Mouse (Mus musculus): Measurements from ENCODE around the gene Rin2. TPM values are rescaled to one million over a fixed set of nuclear protein-coding genes. Genes with fewer than 3 reads are reported as not detected.

Gene Rin2
- 17.4 and 19.2 TPM in 2 replicates for polyA plus RNA-seq (2012; rRNA removed)

DNA sequence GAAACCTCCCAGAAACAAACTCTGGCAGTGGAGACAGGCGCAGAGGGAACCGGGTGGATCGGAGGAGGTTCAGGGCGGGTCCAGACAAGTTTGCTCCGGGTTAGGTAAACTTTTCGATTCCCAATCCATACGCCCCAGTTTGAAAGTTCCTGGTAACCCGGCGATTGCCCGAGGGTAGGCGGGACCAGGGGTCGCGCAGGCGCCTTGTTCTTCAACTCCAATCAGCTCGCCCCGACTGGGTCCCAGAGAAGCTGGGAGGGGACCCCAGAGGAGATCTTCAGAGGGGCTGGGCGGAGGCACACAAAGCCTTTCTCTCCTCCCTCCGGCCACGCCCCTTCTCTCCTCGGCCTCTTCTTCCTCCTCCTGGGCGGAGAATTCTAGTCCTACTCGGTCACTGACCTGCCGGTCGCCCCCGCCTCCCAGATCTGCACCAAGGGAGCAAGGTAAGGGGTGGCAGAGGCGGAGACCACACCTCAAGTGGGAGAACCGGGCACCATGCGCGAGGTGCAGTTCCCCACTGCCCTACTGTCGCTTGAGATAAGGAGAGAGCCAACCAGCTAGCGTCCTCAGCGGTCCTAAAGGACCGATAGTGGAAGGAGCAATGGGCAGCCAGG, at the start of gene Rin2:
Gene Rin2, plus strand, starts transcription at position 74 of the 614 bp plus-strand sequence.
- no peak for DNase-seq (ENCODE audit: low read depth)

DNA sequence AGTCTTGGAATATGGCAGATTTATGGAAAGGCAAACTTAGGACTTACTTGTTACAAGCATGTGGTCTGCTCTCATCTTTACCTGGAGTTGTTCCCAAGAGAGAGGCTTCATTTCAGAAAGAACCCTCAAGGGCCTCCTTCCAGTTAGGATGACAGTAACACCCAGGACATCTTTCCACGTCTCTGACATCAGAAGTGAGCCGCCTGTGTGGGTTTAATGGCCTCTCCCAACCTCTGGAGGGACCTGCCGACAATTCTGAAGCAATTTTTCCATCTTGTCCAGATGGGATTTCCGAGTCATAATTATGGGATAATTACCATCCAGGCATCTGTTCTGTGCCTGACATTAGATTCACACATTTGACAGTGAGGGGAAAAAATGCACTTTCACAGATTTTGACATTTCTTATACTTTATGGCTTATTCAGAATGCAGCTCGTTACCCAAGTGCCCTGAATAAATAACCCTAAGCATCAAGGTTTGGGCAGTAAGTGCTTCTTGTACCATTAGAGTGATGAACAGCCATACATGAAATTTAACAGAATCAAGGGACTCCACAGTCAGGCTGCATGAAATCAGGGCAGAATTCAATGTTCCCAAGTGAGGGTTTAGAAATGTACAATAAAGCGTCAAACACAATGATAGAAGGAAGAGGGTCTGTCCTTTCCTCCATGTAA, 43.8 kb upstream of the Rin2 start:
- DNase-seq (ENCODE audit: low read depth): no peak

DNA sequence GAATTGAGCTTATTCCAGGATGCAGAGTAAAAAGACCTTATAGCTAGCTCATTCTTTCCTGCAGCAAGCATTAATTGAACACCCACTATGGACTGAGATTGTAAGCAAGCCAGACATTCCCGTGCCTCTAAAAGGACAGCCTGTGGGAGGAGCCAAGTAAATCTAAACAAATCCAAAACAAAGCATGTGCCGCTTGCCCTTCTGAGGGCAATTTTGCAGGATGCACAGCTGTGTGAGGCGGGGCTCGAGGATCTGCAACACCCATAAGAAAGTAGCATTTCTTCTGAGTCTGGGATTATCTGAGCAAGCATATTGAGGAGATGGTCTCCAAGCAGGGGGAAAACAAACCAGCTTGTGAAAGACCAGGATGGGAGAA, 43.2 kb upstream of the Rin2 start:
- DNase-seq (ENCODE audit: low read depth): no peak

DNA sequence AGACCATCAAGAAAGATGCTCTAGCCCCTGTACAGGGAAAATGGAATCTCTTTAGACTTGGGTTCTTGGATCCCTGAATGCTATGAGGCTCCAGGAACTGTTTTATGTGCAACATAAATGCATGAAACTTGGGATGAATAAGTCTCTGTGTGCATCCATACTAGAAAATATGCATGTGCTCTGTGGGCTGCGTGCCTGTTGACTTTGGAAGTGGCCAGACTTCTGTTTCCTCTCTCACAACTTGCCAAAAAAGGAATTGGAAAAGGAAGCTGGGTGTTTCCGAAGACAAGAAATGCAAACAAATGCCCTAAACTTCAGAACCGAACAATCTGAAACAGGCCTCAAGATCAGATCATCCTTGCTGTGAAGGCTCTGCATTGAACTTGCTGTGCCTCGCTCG, 41.2 kb upstream of the Rin2 start:
- DNase-seq (ENCODE audit: low read depth): no peak

DNA sequence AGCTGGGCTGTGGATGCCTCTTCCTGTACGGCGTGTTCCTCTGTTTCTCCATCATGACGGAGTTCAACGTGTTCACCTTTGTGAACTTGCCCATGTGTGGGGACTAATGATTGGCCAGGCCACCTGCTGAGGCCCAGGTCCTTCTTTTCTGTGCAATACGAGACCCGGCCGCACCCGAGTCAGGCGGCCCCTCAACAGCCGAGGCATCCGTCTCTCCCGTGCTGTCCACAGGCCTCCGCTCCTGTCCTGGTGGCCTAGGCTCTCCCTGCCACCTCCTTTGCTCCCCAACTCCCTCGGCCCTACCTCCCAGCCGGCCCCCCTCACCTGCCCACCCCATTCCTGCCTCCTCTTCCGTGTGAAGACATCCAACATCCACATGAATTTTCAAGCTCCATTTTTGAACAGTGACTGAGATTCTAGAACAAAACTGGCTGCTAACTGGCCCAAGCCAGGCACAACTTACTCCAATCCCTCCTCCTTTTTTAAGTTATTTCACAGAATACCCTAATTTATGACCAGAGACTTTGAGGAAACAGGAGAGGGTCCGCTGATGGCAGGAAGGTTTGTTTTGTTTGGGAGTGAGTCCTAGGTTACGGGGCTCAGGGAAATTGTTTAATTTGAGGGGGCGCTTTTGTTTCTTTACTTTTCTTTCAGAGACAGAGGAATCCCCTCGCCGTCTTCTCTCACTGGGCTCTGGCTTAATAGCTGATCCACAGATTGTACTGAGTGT, 34.6 kb upstream of the Rin2 start:
- DNase-seq (ENCODE audit: low read depth): no peak

DNA sequence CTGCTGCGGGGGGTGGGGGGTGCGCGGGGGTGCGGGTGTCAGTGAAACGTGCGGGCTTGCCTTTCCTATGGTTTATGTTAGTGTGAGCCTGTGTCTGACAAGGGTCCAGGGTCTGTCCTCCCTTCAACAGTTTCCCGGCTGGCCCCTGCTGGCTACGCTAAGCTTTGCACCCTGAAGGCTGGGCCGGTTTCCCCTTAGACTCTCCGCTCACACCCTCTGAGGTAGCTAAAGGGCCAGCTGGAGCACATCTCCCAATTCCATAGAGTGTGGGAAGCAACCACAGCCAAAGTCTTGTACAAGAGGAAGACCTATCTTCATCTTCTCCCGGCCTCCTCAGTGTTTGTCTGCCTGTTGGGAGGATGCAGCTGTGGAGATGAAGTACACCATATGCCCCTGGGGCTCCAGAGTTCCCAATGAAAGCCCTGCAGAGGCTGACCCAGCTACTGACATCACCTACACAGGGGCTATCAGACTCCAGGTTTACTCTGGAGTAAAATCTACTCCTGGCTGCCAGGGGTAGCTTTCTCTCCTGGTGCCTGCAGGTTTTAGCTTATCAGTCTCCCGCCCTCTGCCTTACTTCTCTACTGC, 19.5 kb upstream of the Rin2 start:
- DNase-seq (ENCODE audit: low read depth): no peak

DNA sequence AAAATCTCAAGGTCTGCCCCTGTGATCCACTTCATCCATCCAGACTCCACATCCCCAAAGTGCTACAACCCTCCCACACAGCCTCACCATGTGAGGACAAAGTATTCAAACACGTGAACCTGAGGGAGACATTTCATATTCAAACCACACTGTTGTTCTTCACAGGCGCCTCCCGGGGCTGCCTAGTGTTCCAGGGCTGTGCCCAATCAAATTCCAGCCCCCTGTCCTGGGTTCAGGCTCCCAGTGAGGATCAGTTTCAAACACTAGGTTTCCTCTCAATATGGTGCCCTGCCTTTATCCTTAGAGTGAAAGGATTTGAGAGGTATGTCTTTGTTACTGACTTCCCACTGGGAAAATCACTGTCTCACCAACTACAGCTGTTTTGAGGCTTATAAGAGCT, 18.9 kb upstream of the Rin2 start:
- no peak for DNase-seq (ENCODE audit: low read depth)

DNA sequence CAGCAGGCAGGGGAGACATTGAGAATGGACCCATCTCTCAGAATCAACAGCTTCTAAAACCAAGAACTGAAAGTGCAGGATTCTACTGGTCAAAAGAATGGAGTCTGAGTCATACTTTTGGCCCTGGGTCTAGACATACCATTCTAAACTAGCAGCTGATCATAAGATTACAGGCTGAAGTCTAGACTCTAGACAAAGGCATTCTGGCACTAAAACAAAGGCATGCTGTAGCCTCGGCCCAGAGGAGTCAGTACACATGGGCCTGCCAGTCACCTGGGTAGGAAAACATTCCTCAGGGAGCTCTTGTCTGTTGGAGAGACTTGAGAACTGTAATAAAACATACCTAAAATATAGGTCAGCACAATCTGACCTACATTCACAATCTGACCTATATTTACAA, 18.3 kb upstream of the Rin2 start:
- no peak for DNase-seq (ENCODE audit: low read depth)

DNA sequence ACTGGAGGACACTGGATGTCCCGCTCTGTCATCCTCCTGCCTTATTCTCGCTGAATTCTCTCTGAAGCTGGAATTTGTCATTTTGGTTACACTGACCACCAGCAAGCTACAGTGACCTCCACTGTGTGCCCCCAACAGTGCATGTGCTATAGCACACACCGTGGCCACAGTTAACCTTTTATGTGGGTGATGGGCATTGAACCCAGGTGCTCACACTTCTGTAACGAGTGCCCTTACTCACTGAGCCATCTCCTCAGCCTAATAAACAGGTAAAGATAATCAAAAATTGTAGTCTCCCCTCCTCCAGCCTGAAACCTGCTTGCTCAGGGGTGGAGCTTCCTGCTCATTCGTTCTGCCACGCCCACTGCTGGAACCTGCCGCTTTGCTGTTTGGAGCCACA, 13.8 kb upstream of the Rin2 start:
- DNase-seq (ENCODE audit: low read depth): no peak

DNA sequence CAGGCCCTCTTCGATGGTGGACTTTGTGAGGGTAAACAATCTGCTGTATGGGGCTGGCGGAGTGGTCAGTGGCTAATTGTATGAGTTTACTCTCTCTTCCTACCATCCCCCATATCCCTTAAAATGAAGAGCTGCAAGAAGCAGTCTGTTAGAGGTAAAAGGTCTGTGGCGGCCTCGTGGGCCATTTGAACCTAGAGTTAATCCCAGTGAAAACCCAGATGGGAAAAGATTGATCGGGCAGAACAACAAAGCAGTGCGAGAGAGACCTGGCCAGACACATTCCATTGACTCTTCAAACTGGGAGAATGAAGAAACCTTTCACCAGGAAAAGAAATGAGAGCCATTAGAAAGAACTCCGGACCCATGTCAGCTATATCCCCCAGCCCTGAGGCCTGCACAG, 11.1 kb upstream of the Rin2 start:
- no peak for DNase-seq (ENCODE audit: low read depth)

DNA sequence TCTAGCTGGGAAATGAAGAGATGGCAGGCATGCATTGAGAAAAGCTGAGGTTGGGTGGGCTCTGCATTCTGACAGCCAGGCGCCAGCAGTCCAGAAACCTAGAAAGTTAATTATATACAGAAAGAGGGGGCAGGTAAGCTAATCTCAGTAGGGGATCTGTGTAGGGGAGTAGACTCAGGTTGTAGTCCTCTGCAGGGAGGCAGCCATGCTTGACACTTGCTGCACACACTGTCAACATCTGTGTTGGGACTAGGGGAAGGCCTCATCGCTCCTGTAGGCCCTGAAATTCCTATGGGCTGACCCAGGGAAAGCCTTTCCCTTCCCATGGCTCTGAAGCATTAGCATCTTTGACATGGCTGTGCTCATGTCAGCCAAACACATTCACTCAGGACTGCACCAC, 10.7 kb upstream of the Rin2 start:
- DNase-seq (ENCODE audit: low read depth): no peak

DNA sequence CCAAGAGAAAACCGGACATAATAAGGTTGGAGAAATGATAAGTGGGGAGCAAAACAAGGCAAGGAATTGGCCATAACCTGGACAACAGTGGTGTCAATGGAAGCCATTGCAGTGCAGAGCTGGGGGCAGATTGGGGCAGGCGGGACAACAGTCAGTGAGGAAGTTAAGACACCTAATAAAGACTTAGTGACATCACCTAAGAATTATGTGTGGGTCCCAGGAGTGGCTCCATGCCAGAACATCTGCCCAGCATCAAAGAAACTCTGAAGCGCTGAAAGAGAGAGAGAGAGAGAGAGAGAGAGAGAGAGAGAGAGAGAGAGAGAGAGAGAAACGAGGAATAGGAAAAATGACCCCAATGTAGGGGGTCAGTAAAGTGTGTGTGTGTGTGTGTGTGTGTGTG, 6.9 kb upstream of the Rin2 start:
- DNase-seq (ENCODE audit: low read depth): no peak

DNA sequence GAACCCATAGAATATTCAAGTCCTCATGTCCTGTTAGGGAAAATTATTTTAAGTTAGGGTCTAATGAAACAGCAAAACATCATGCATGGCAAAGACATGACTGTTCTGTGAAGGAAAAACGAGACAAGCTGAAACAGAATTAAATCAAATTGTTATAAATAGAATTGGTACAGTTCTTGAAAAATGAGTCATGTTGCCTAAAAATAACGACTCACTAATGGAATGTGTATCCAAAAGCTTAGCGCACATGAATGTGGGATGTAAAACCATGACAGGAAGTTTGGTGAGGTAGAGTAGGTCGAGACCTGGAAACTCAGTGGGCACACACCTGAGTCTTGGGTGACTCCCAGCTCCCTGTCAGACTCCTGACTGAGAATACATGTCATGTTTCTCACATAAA, 4.9 kb upstream of the Rin2 start:
- no peak for DNase-seq (ENCODE audit: low read depth)

DNA sequence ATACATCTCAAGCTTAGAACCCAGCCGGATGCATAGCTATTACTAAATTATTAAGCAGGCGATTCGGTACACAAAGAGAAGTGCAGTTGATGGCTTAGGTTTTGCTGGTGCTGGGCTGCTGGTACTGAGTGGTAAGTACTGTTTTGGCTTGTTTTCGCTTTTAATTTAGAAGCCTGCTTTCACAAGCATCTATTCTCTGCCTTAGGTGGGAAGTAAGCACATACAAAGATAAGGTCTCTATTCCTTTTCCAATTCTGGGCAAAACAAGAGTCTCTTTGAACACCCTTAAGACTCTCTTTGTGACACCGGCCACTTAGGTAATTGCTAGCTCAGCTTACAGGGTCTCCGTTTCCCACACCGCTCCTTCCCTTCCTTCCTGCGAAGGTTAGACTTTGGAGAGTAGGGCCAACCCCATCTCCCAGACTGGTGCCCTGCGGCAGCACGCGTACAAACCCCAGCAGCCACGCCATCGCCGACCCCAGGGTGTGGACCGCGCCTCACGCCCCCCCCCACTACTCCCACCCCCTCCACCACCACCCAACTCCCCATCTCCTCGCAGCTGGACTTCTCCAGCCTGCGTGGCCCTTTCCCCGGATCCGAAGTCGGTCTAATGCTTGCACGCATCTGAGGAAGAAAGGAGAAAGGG, 396 bp upstream of the Rin2 start:
- DNase-seq (ENCODE audit: low read depth): no peak

DNA sequence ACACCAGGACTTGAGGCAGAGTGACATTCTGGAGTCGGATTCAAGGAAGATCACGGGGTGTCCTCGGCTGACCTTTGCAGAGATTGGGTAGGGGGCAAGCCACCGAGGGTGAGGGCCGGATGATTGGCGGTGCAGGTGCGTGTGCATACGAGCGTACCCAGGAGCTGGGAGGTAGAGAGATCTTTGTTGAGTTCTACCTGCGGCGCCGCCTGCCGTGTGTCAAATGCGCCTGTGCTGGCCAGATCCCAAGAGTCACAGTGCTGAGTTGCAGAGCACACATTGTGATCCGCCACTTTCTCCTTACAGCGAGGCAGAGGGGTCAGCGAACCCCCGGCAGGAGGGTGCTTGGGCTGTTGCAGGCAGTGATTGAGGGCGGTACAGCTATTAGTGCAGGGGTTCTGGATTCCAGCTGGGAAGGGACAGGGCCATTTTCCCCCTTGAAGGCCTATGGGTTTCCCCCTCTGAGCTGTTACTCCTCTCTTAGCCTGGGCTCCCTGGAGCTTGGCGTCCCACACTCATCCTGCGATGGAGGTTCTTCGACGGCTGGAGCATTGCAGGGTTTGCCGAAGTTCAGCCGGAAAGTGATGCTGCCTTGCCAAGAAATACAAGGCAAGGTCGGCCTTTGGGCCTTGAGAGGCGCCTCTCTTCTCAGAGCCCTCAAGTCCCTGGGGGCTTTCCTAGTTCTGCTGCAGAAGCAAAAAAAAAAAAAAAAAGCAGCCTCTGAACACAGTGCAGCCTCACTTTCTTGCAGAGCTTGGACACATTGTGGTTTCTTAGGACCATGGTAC, 935 bp downstream of the Rin2 start:
- no peak for DNase-seq (ENCODE audit: low read depth)

DNA sequence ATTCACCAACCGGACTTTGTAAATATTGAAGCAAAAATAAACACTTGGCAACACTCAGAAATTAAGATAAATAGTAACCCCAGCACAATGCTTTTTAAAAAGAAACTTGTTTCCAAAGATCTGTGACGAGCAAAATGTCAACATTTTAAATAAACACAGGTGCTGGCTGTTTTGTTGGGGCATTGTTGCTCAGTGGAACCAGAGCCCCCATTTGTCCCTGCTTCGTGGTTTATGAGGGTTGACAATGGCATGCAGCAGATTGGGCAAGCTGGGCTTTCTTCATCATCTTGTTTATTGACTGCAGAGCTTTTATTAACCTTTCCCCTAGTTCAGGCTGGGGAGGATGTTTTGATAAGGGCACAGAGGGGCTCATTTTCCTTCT, 1.5 kb downstream of the Rin2 start:
- DNase-seq (ENCODE audit: low read depth): no peak

DNA sequence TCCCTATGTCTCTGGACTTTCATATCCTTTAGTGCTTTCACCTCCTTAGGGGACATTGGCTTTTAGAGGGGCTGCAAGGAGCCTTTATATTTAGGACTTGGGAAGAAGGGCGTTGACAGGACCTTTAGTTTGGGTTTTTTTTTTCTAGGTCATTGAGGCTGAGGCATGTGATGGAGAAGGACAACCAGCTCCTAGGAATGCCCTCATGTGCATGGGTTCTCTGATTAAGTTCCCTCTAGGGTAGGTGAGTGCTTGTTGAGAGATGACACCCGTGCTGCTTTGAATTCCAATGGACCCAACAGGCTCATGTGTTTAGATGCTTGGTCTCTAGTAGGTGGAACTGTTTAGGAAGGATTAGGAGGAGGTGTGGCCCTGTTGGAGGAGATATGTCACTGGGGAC, 1.9 kb downstream of the Rin2 start:
- DNase-seq (ENCODE audit: low read depth): no peak

DNA sequence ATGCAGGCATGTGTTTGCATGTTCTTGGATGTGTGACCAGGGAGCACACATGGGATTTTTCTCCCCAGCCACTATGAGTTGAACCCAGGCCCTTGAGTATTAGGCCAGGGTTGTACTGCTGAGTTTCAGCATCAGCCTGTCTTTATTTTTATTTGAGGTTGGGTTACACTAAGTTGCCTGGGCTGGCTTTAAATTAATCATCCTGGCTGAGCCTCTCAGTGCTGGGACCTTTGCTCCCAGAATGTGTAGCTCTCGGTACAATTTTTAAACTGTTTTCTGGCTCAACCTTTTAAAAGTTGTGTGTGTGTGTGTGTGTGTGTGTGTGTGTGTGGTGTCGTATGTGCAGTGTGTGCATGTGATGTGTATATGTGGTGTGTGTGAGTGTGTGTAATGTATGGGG, 5.1 kb downstream of the Rin2 start:
- no peak for DNase-seq (ENCODE audit: low read depth)

DNA sequence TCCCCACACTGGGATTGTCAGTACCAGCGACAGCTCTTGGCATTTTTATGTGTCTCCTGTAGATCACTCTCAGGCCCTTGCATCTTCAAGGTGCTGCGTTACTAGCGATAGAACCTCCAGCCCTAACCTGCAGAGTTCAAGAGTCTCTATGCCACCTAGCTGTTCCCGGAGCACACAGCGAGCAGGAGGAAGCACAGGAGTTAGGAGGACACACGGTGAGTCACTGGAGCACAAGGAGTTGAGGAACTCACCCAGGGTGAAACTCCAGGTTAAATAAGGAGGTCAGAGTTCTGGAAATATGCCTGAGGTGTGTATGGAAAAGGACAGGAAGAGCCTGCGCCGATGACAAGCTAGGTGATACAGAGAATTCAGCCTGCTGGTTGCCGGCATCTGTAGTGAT, 5.7 kb downstream of the Rin2 start:
- no peak for DNase-seq (ENCODE audit: low read depth)

DNA sequence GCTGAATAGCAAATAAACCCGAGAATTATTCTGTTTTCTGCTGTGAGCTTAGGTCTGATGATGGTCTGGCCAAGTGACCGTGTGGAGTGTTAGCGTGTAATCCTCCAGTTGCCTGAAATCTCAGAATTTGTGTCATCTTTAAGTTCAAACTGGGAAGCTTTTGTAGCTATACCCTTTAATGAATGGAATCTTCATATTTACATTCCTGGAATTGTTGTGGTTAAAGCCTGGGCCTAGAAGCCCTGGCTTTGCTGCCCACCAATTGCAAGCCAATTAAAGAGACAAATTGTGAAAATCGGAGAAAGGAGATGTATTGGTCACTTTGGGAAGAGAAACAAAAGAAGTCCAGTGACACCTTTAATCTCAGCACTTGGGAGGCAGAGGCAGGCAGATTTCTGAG, 6.6 kb downstream of the Rin2 start:
- no peak for DNase-seq (ENCODE audit: low read depth)

DNA sequence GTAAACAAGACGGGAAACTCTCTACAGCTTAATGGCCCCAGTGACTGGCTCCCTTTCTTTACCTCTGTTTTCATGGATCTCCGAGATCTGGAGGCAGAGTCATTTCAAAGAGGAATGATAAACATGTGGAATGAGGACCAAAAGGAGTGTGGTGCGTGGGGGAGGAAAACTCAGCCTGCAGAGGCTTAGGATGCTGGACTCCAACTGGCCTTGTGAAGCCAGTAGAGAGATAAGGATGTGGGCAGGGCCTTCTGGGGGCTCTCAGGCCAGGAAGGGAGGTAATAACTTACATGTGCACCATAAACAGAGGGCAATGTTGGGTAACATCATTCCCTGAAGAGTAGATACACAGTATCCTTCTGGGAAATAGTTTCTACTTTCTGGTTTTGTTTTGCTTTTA, 7.9 kb downstream of the Rin2 start:
- no peak for DNase-seq (ENCODE audit: low read depth)

DNA sequence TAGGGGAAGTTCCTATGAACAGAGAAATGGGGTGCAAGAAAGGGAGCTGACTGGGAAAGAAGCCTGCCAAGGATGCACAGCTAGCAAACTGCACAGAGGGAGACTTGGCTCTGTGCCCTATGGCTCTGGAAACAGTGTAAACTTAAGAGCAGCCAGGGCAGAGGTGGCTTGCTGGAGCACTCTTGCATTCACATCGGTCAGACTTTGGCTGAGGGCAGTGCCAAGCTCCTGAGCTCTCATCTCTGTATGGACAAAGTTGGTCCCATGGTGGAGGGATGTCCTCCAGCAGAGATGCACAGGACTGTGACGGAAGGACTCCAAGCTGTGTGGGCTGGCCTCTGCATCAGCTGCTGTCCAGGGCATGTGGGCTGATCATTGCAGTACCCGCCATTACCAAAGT, 8.5 kb downstream of the Rin2 start:
- no peak for DNase-seq (ENCODE audit: low read depth)

All from gonadal fat pad, adult 2 months (tissue).